Mouse (Mus musculus) hindbrain, embryonic 15.5 days (tissue): ENCODE measurements around the gene Neu1. TPM values are rescaled to one million over a fixed set of nuclear protein-coding genes. Genes with fewer than 3 reads are reported as not detected.

ENCODE experiments used
- ATAC-seq: fragments of 200-750 bp; cut with Nextera tagmentation; 2 replicates; pipeline ENCODE4 v1.8.0; 2017; ENCODE audit warnings: low read depth, moderate number of reproducible peaks, moderate TSS enrichment; ENCODE audit not compliant: low FRiP score
- H3K27ac ChIP-seq: fragments of 300-500 bp; sonication (generic); replicated peaks from 2 replicates; pipeline ENCODE4 v1.5.1; 2015; ENCODE audit warnings: mild to moderate bottlenecking, inconsistent platforms
- H3K27me3 ChIP-seq: fragments of 300-500 bp; sonication (generic); 2 replicates; pipeline ENCODE4 v1.6.1; 2015; ENCODE audit warnings: control low read depth, inconsistent platforms
- H3K36me3 ChIP-seq: fragments of 300-500 bp; sonication (generic); 2 replicates; pipeline ENCODE4 v1.6.1; 2015; ENCODE audit warnings: control low read depth, inconsistent platforms
- H3K4me1 ChIP-seq: fragments of 300-500 bp; sonication (generic); replicated peaks from 2 replicates; pipeline ENCODE4 v1.6.1; 2015; ENCODE audit warnings: control low read depth, inconsistent platforms
- H3K4me2 ChIP-seq: fragments of 300-500 bp; sonication (generic); 2 replicates; pipeline ENCODE4 v1.6.1; 2015; ENCODE audit warnings: moderate library complexity, mild to moderate bottlenecking, inconsistent platforms
- H3K4me3 ChIP-seq: fragments of 300-500 bp; sonication (generic); 2 replicates; pipeline ENCODE4 v1.5.1; 2015; ENCODE audit warnings: mild to moderate bottlenecking, inconsistent platforms
- H3K9ac ChIP-seq: fragments of 300-500 bp; sonication (generic); 2 replicates; pipeline ENCODE4 v1.6.1; 2015; ENCODE audit warnings: inconsistent platforms
- H3K9me3 ChIP-seq: fragments of 300-500 bp; sonication (generic); 2 replicates; pipeline ENCODE4 v1.6.1; 2016; ENCODE audit warnings: control low read depth, inconsistent platforms
- WGBS: fragments of 180-500 bp; shearing (Covaris S2); methylation state at CpG from one replicate; pipeline ENCODE4 v1.1.7; 2015; 5-methylcytosine and 5-hydroxymethylcytosine counted together
- polyA plus RNA-seq: library from polyadenylated mRNA; unstranded; fragments of >200 nt; fragmentation: Nextera tagmentation; extraction: Ambion mirVana; gene quantifications from 2 replicates; pipeline ENCODE4 v1.2.1, GENCODE M21; 2015

Neu1 gene
- polyA plus RNA-seq, 1 experiment from 2014 or later = 38.3 TPM

- no peak for ATAC-seq
- Histone ChIP-seq H3K9me3 (no peaks in the 10 kb centered on the region), H3K27me3 (no peaks in the 10 kb centered on the region), H3K27ac (no peak within 1 kb of the TSS), H3K9ac (no peak within 1 kb of the TSS), H3K4me1 (no peaks in the 10 kb centered on the region), H3K4me2 (no peak within 1 kb of the TSS), H3K36me3 (peaks cover 48% of the 10 kb centered on the region), H3K4me3 (no peak within 1 kb of the TSS)
- 39% methylated on average over 18 of the region's 18 CpGs for WGBS
Measured at GRCm38 (mm10) chr17:34913930-34914665, 17.0 kb upstream of the Neu1 start, which contains the start of gene Slc44a4. Slc44a4 (plus strand) TSS chr17:34914466.

- no peak overlapping the region for H3K4me3 ChIP-seq
- no peaks in the 10 kb centered on the region for H3K4me1 ChIP-seq
- H3K4me2 ChIP-seq = no peak overlapping the region
- no peak overlapping the region for H3K27ac ChIP-seq
- ATAC-seq = no peak
- H3K36me3 ChIP-seq = peaks cover 35% of the 10 kb centered on the region
- no peaks in the 10 kb centered on the region for H3K9me3 ChIP-seq
- no peaks in the 10 kb centered on the region for H3K27me3 ChIP-seq
- 27% methylated on average over 11 of the region's 11 CpGs for WGBS
- no peak overlapping the region for H3K9ac ChIP-seq
Measured at GRCm38 (mm10) chr17:34915410-34915831, 15.6 kb upstream of the Neu1 start.

GRCm38 (mm10) chr17:34916316-34916715, 14.7 kb upstream of the Neu1 start:
- no peak for ATAC-seq
- 83% methylated on average over 5 of the region's 5 CpGs for WGBS
- Histone ChIP-seq H3K9ac (no peak overlapping the region), H3K4me3 (no peak overlapping the region), H3K27me3 (no peaks in the 10 kb centered on the region), H3K4me2 (no peak overlapping the region), H3K9me3 (no peaks in the 10 kb centered on the region), H3K36me3 (peaks cover 26% of the 10 kb centered on the region), H3K4me1 (no peaks in the 10 kb centered on the region), H3K27ac (no peak overlapping the region)

- ATAC-seq = no peak
- Histone ChIP-seq H3K27me3 (no peaks in the 10 kb centered on the region), H3K36me3 (peaks cover 17% of the 10 kb centered on the region), H3K4me1 (no peaks in the 10 kb centered on the region), H3K4me3 (no peak overlapping the region), H3K9me3 (no peaks in the 10 kb centered on the region), H3K9ac (no peak overlapping the region), H3K27ac (no peak overlapping the region), H3K4me2 (no peak overlapping the region)
- 77% methylated on average over 9 of the region's 9 CpGs for WGBS
Measured at GRCm38 (mm10) chr17:34917188-34917587, 13.9 kb upstream of the Neu1 start.

- WGBS = 52% methylated on average over 6 of the region's 6 CpGs
- Histone ChIP-seq H3K27me3 (no peaks in the 10 kb centered on the region), H3K9me3 (no peaks in the 10 kb centered on the region), H3K4me3 (no peak overlapping the region), H3K9ac (no peak overlapping the region), H3K36me3 (no peaks in the 10 kb centered on the region), H3K4me1 (no peaks in the 10 kb centered on the region), H3K4me2 (no peak overlapping the region), H3K27ac (no peak overlapping the region)
- ATAC-seq = no peak
Measured at GRCm38 (mm10) chr17:34922939-34923338, 8.1 kb upstream of the Neu1 start.

GRCm38 (mm10) chr17:34924258-34924657, 6.8 kb upstream of the Neu1 start:
- Histone ChIP-seq H3K4me3 (no peak overlapping the region), H3K4me2 (no peak overlapping the region), H3K4me1 (no peaks in the 10 kb centered on the region), H3K9me3 (no peaks in the 10 kb centered on the region), H3K27ac (no peak overlapping the region), H3K9ac (no peak overlapping the region), H3K27me3 (no peaks in the 10 kb centered on the region), H3K36me3 (no peaks in the 10 kb centered on the region)
- ATAC-seq = no peak
- 66% methylated on average over 5 of the region's 5 CpGs for WGBS

- Histone ChIP-seq H3K4me1 (peaks cover 7% of the 10 kb centered on the region), H3K4me3 (no peak overlapping the region), H3K27me3 (no peaks in the 10 kb centered on the region), H3K4me2 (no peak overlapping the region), H3K9ac (no peak overlapping the region), H3K9me3 (no peaks in the 10 kb centered on the region), H3K36me3 (no peaks in the 10 kb centered on the region), H3K27ac (no peak overlapping the region)
- WGBS = 87% methylated on average over 18 of the region's 18 CpGs
- ATAC-seq = no peak
Measured at GRCm38 (mm10) chr17:34927306-34928019, 3.6 kb upstream of the Neu1 start.

- no peak for ATAC-seq
- H3K4me2 ChIP-seq = no peak overlapping the region
- H3K4me3 ChIP-seq = no peak overlapping the region
- H3K36me3 ChIP-seq = no peaks in the 10 kb centered on the region
- H3K9me3 ChIP-seq = no peaks in the 10 kb centered on the region
- H3K27me3 ChIP-seq = no peaks in the 10 kb centered on the region
- no peak overlapping the region for H3K9ac ChIP-seq
- peaks cover 9% of the 10 kb centered on the region for H3K4me1 ChIP-seq
- WGBS = 77% methylated on average over 4 of the region's 4 CpGs
- no peak overlapping the region for H3K27ac ChIP-seq
Measured at GRCm38 (mm10) chr17:34928841-34929240, 2.2 kb upstream of the Neu1 start.

- Histone ChIP-seq H3K4me2 (peak overlapping the region; percentile 89), H3K4me1 (peaks cover 9% of the 10 kb centered on the region), H3K9me3 (no peaks in the 10 kb centered on the region), H3K9ac (peak overlapping the region; percentile 72), H3K27me3 (no peaks in the 10 kb centered on the region), H3K36me3 (peaks cover 13% of the 10 kb centered on the region), H3K27ac (peak overlapping the region; percentile 76), H3K4me3 (peak overlapping the region; percentile 62)
- WGBS = 9% methylated on average over 14 of the region's 14 CpGs
- ATAC-seq = peak; percentile 57; the same call in 1 of the 2 replicates
Measured at GRCm38 (mm10) chr17:34931735-34932098, 664 bp downstream of the Neu1 start.

GRCm38 (mm10) chr17:34932287-34932686, 1.2 kb downstream of the Neu1 start:
- H3K4me2 ChIP-seq = peak overlapping the region; percentile 89
- H3K36me3 ChIP-seq = peaks cover 13% of the 10 kb centered on the region
- 0 out of 2 replicates have a peak overlapping the region, but pooled peaks have one; percentile 76 for H3K27ac ChIP-seq
- H3K9me3 ChIP-seq = no peaks in the 10 kb centered on the region
- H3K27me3 ChIP-seq = no peaks in the 10 kb centered on the region
- peaks cover 9% of the 10 kb centered on the region for H3K4me1 ChIP-seq
- H3K9ac ChIP-seq = peak overlapping the region; percentile 72
- ATAC-seq = no peak
- WGBS = 89% methylated on average over 8 of the region's 8 CpGs
- H3K4me3 ChIP-seq = peak overlapping the region; percentile 62

- no peak overlapping the region for H3K9ac ChIP-seq
- no peak overlapping the region for H3K27ac ChIP-seq
- WGBS = 74% methylated on average over 24 of the region's 24 CpGs
- no peaks in the 10 kb centered on the region for H3K9me3 ChIP-seq
- no peak overlapping the region for H3K4me2 ChIP-seq
- peaks cover 13% of the 10 kb centered on the region for H3K36me3 ChIP-seq
- no peak for ATAC-seq
- no peaks in the 10 kb centered on the region for H3K27me3 ChIP-seq
- H3K4me3 ChIP-seq = no peak overlapping the region
- H3K4me1 ChIP-seq = peaks cover 9% of the 10 kb centered on the region
Measured at GRCm38 (mm10) chr17:34934031-34934430, 3.0 kb downstream of the Neu1 start.

- Histone ChIP-seq H3K4me1 (peaks cover 9% of the 10 kb centered on the region), H3K4me2 (no peak overlapping the region), H3K9me3 (no peaks in the 10 kb centered on the region), H3K27me3 (no peaks in the 10 kb centered on the region), H3K36me3 (peaks cover 13% of the 10 kb centered on the region), H3K9ac (no peak overlapping the region), H3K4me3 (no peak overlapping the region), H3K27ac (no peak overlapping the region)
- no peak for ATAC-seq
- 54% methylated on average over 8 of the region's 8 CpGs for WGBS
Measured at GRCm38 (mm10) chr17:34934830-34935229, 3.8 kb downstream of the Neu1 start.
